Mouse (Mus musculus) ES-E14 (cell line): Measurements from ENCODE around the gene Snrpf. TPM values are rescaled to one million over a fixed set of nuclear protein-coding genes. Genes with fewer than 3 reads are reported as not detected.

Experiments
- DNase-seq: peaks from one replicate; pipeline ENCODE4 v3.0.0-alpha.2; 2013; ENCODE audit warnings: low read depth, low spot score
- H3K27ac ChIP-seq: 2 replicates; pipeline ENCODE4 v1.5.1; 2012; ENCODE audit warnings: low read depth, mild to moderate bottlenecking, low read length, moderate library complexity, mixed read lengths; ENCODE audit not compliant: poor library complexity, insufficient read depth, severe bottlenecking
- H3K36me3 ChIP-seq: 2 replicates; pipeline ENCODE4 v1.6.1; 2012; ENCODE audit warnings: mild to moderate bottlenecking, low read length, moderate library complexity, mixed read lengths; ENCODE audit not compliant: control insufficient read depth, poor library complexity, insufficient read depth, severe bottlenecking
- H3K4me1 ChIP-seq, 2 experiments: fragments of 150-350 bp in 1 of 2; sonication (generic) in 1 of 2; 2 replicates each; pipeline ENCODE4 v1.6.1; 2012; ENCODE audit warnings: low read length in 2 of 2, mild to moderate bottlenecking in 1 of 2, mixed read lengths in 1 of 2; ENCODE audit not compliant: control insufficient read depth in 2 of 2, insufficient read depth in 2 of 2, poor library complexity in 1 of 2
- H3K4me3 ChIP-seq, 2 experiments: fragments of 150-350 bp in 1 of 2; sonication (generic) in 1 of 2; 2 replicates each; pipeline ENCODE4 v1.5.1; 2012; ENCODE audit warnings: low read length in 2 of 2, low read depth in 1 of 2, mild to moderate bottlenecking in 1 of 2, mixed read lengths in 1 of 2; ENCODE audit not compliant: insufficient read depth in 1 of 2, poor library complexity in 1 of 2, severe bottlenecking in 1 of 2
- H3K9ac ChIP-seq: 2 replicates; pipeline ENCODE4 v1.6.1; 2012; ENCODE audit warnings: low read depth, mild to moderate bottlenecking, low read length, mixed read lengths; ENCODE audit not compliant: poor library complexity, insufficient read depth, severe bottlenecking
- H3K9me3 ChIP-seq: fragments of 150-350 bp; sonication (generic); 2 replicates; pipeline ENCODE4 v1.6.1; 2012; ENCODE audit warnings: low read depth, mild to moderate bottlenecking, low read length; ENCODE audit not compliant: control insufficient read depth, insufficient read depth
- CHD2 ChIP-seq: IDR thresholded peaks from 2 replicates; pipeline ENCODE4 v1.6.1; 2014; ENCODE audit warnings: mild to moderate bottlenecking, low read depth, low read length, inconsistent platforms
- HCFC1 ChIP-seq: IDR thresholded peaks from 2 replicates; pipeline ENCODE4 v1.6.1; 2012; ENCODE audit warnings: low read length, inconsistent platforms, borderline replicate concordance; ENCODE audit not compliant: insufficient read depth
- MAFK ChIP-seq: IDR thresholded peaks from 2 replicates; pipeline ENCODE4 v1.6.1; 2014; ENCODE audit warnings: mild to moderate bottlenecking, low read depth, low read length, inconsistent platforms; ENCODE audit not compliant: insufficient read depth
- ZC3H11A ChIP-seq: IDR thresholded peaks from 2 replicates; pipeline ENCODE4 v1.6.1; 2012; ENCODE audit warnings: low read depth, mild to moderate bottlenecking, inconsistent platforms, low read length, borderline replicate concordance
- ZNF384 ChIP-seq: IDR thresholded peaks from 2 replicates; pipeline ENCODE4 v1.6.1; 2012; ENCODE audit warnings: low read depth, low read length, inconsistent platforms
- in situ Hi-C, 2 experiments: fragments of 600-800 bp; cut with MboI; formaldehyde crosslinking; loops; one replicate each; pipeline ENCODE4 v1.15.1; 2025; ENCODE audit warnings: low sequenced_read_pairs in 2 of 2, inconsistent platforms in 1 of 2; ENCODE audit not compliant: unreplicated experiment in 2 of 2
- total RNA-seq: library from RNA; depleted of rRNA; stranded (reverse); fragments of 300-350 nt; gene quantifications from 2 replicates; pipeline ENCODE4 v1.2.3, GENCODE M21; 2012

Gene Snrpf
- total RNA-seq, 1 experiment, result 103 TPM

DNA sequence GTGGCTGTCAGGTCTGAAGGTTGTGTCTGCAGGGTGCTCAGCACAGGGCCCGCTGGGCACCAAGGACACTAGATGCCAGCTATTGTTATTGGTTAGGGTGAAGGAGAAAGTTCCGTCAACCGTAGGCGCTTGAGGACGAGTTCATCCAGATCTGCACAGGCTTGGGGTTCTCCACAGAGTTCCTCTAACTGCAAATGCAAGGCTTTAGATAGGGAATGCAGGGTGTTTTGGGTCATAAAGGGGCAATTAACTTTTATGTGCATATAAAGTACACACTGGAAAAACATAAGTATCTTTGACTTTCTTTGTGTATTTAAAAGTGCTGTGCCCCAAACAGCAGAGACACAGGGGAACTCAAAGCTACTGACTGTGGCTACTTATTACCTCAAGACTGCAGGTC lies 40.8 kb upstream of the Snrpf start:
- Histone ChIP-seq H3K4me1 (no peaks in the 10 kb centered on the region), H3K9me3 (no peaks in the 10 kb centered on the region), H3K27ac (no peak overlapping the region), H3K4me3 (no peak overlapping the region), H3K36me3 (no peaks in the 10 kb centered on the region), H3K9ac (no peak overlapping the region)
- DNase-seq, result no peak
- no peak for TF ChIP-seq HCFC1
- in situ Hi-C loops, result no loop called here

DNA sequence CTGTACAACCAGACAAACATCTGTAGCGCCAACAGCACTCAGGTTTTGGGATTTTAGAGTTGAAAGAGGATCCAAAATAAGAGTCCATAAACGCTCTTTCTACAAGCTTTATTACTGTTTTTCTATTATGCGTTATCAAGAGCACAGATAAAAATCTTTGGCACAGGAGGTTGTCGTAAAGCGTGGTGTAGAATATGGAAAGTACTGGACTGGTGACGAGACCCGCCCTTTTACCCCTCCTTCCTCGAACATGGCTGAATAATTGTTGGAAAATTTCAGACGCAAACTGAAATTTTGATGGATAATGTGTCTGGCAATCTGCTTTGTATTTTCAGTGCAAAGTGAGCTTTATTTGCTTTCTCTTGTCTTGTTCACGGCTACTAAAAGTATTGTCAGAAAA lies 34.6 kb upstream of the Snrpf start:
- H3K4me3 ChIP-seq, result no peak overlapping the region
- no peak for DNase-seq
- H3K9me3 ChIP-seq, result no peaks in the 10 kb centered on the region
- H3K9ac ChIP-seq, result no peak overlapping the region
- in situ Hi-C loops, result no loop called here
- H3K36me3 ChIP-seq, result no peaks in the 10 kb centered on the region
- H3K27ac ChIP-seq, result no peak overlapping the region
- H3K4me1 ChIP-seq, result peaks cover 2 to 7% of the 10 kb centered on the region in 2 experiments; a peak in 1 of 4 replicates
- TF ChIP-seq ZNF384, result no peak
- TF ChIP-seq CHD2, result no peak
- no peak for TF ChIP-seq MAFK
- TF ChIP-seq HCFC1, result no peak
- TF ChIP-seq ZC3H11A, result no peak

- Histone ChIP-seq H3K4me1 (peaks cover 2 to 7% of the 10 kb centered on the region in 2 experiments; a peak in 1 of 4 replicates), H3K4me3 (no peak overlapping the region), H3K9ac (no peak overlapping the region), H3K27ac (no peak overlapping the region), H3K36me3 (no peaks in the 10 kb centered on the region), H3K9me3 (no peaks in the 10 kb centered on the region)
- TF ChIP-seq ZC3H11A (no peak), MAFK (no peak), CHD2 (no peak), HCFC1 (no peak), ZNF384 (no peak)
- in situ Hi-C loops, result no loop called here
- no peak for DNase-seq
Measured at GRCm38 (mm10) chr10:93623725-93624124, 34.2 kb upstream of the Snrpf start.

GRCm38 (mm10) chr10:93620438-93621179 lies 31.1 kb upstream of the Snrpf start:
- no peak overlapping the region for H3K27ac ChIP-seq
- no peaks in the 10 kb centered on the region for H3K9me3 ChIP-seq
- H3K4me1 ChIP-seq, result peaks cover 2 to 7% of the 10 kb centered on the region in 2 experiments; a peak in 1 of 4 replicates
- no peak overlapping the region for H3K4me3 ChIP-seq
- DNase-seq, result no peak
- no peaks in the 10 kb centered on the region for H3K36me3 ChIP-seq
- H3K9ac ChIP-seq, result no peak overlapping the region
- in situ Hi-C loops, result no loop called here
- TF ChIP-seq CHD2 (no peak), ZC3H11A (no peak)

- DNase-seq, result no peak
- Histone ChIP-seq H3K27ac (no peak overlapping the region), H3K4me3 (no peak overlapping the region), H3K9me3 (no peaks in the 10 kb centered on the region), H3K4me1 (no peaks in the 10 kb centered on the region), H3K36me3 (no peaks in the 10 kb centered on the region), H3K9ac (no peak overlapping the region)
- TF ChIP-seq ZC3H11A (no peak), HCFC1 (no peak), ZNF384 (no peak), MAFK (no peak), CHD2 (no peak)
- in situ Hi-C loops, result no loop called here
Measured at GRCm38 (mm10) chr10:93614850-93615249, 25.3 kb upstream of the Snrpf start.
